Mouse (Mus musculus) hindbrain, embryonic 13.5 days (tissue): ENCODE data around the gene Olfr69. TPM values are rescaled to one million over a fixed set of nuclear protein-coding genes. Genes with fewer than 3 reads are reported as not detected.
"Not testable (repeated sequence)": the region's sequence is repeated elsewhere in the genome, so short reads cannot be mapped to it uniquely, and the experiment has no call there.

Experiments used
- ATAC-seq: fragments of 200-750 bp; cut with Nextera tagmentation; 2 replicates; pipeline ENCODE4 v1.8.0; 2017; ENCODE audit warnings: moderate TSS enrichment; ENCODE audit not compliant: low FRiP score
- H3K27ac ChIP-seq: fragments of 300-500 bp; sonication (generic); 2 replicates; pipeline ENCODE4 v1.5.1; 2015; ENCODE audit warnings: inconsistent platforms, mild to moderate bottlenecking, moderate library complexity
- H3K27me3 ChIP-seq: fragments of 300-500 bp; sonication (generic); 2 replicates; pipeline ENCODE4 v1.6.1; 2015; ENCODE audit warnings: mild to moderate bottlenecking, inconsistent platforms
- H3K36me3 ChIP-seq: fragments of 300-500 bp; sonication (generic); 2 replicates; pipeline ENCODE4 v1.6.1; 2015; ENCODE audit warnings: mild to moderate bottlenecking, inconsistent platforms
- H3K4me1 ChIP-seq: fragments of 300-500 bp; sonication (generic); replicated peaks from 2 replicates; pipeline ENCODE4 v1.6.1; 2015; ENCODE audit warnings: inconsistent platforms
- H3K4me2 ChIP-seq: fragments of 300-500 bp; sonication (generic); 2 replicates; pipeline ENCODE4 v1.6.1; 2015; ENCODE audit warnings: inconsistent platforms, mild to moderate bottlenecking, moderate library complexity
- H3K4me3 ChIP-seq: fragments of 300-500 bp; sonication (generic); 2 replicates; pipeline ENCODE4 v1.5.1; 2015; ENCODE audit warnings: mild to moderate bottlenecking, inconsistent platforms
- H3K9ac ChIP-seq: fragments of 300-500 bp; sonication (generic); 2 replicates; pipeline ENCODE4 v1.6.1; 2015; ENCODE audit warnings: mild to moderate bottlenecking, inconsistent platforms
- H3K9me3 ChIP-seq: fragments of 300-500 bp; sonication (generic); 2 replicates; pipeline ENCODE4 v1.6.1; 2016; ENCODE audit warnings: inconsistent platforms
- WGBS: fragments of 180-500 bp; shearing (Covaris S2); methylation state at CpG from one replicate; pipeline ENCODE4 v1.1.7; 2015; 5-methylcytosine and 5-hydroxymethylcytosine counted together
- polyA plus RNA-seq: library from polyadenylated mRNA; unstranded; fragments of >200 nt; fragmentation: Nextera tagmentation; extraction: Ambion mirVana; gene quantifications from 2 replicates; pipeline ENCODE4 v1.2.1, GENCODE M21; 2015

The Olfr69 gene
- polyA plus RNA-seq, 1 experiment from 2014 or later, result not detected

DNA sequence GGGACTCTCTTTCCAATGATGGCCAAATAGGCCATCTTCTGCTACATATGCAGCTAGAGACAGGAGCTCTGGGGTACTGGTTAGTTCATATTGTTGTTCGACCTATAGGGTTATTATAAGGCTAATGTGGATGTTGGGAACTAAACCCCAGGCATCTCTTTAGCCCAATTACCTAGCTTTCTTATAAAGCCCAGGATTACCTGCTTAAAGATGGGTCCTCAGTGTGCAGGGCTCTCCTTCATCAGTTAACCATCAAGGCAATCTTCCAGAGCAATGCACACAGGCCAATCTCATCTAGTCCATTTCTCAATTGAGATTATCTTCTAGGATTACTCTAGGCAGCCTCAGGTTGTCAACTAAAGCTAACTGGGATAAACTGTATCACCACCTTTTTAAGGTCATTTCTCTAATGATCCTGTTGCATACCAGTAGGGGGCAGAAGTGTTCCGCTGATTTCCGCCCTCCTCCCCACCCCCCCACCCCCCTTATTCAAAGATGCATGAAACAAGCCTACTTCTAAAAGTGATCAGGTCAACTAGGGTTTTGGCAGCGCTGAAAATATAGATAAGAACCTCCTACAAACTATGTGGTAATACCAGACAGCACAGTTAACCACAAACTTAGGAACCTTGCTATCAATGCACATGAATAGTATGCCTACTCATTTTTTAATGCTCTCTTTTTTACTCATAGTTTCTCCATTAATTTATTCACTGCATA is 21.4 kb upstream of the Olfr69 start:
- WGBS, result 20% methylated on average over 4 of the region's 4 CpGs
- no peak overlapping the region for H3K4me2 ChIP-seq
- ATAC-seq, result no peak

DNA sequence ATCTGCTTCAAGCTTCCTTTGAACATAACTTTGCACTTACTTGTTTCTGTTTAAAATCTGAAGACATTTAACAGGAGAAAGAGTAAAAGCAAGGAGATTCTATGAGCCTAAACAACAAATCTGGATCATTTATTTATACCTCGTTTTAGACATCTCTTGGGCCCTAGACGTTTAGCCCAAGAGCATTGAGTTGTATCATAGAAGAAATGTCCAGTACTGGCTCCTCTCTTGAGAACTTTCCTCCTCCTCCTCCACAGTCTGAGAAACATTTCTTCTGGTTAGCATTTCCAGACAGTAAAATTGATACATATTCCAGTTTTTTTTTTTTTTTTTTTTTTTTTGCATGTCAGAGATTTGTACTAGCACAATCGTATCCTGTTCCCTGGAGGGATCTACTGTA is 20.3 kb upstream of the Olfr69 start, which contains the start of gene Olfr67:
Gene Olfr67, minus strand, starts transcription at position 101 of the 400 bp plus-strand sequence.
- no peak within 1 kb of the TSS for H3K4me2 ChIP-seq
- no peaks in the 10 kb centered on the region for H3K27me3 ChIP-seq
- no peak within 1 kb of the TSS for H3K4me3 ChIP-seq
- no peak within 1 kb of the TSS for H3K9ac ChIP-seq
- no peak for ATAC-seq
- H3K9me3 ChIP-seq, result no peaks in the 10 kb centered on the region
- H3K36me3 ChIP-seq, result no peaks in the 10 kb centered on the region
- no peaks in the 10 kb centered on the region for H3K4me1 ChIP-seq
- 81% methylated on average over 3 of the region's 3 CpGs for WGBS
- H3K27ac ChIP-seq, result no peak within 1 kb of the TSS

More for the DNA sequence above, 21.4 kb upstream of the Olfr69 start:
- Histone ChIP-seq H3K9me3 (no peaks in the 10 kb centered on the region), H3K4me1 (no peaks in the 10 kb centered on the region), H3K4me3 (no peak overlapping the region), H3K27ac (no peak overlapping the region), H3K9ac (no peak overlapping the region), H3K27me3 (no peaks in the 10 kb centered on the region), H3K36me3 (no peaks in the 10 kb centered on the region)

DNA sequence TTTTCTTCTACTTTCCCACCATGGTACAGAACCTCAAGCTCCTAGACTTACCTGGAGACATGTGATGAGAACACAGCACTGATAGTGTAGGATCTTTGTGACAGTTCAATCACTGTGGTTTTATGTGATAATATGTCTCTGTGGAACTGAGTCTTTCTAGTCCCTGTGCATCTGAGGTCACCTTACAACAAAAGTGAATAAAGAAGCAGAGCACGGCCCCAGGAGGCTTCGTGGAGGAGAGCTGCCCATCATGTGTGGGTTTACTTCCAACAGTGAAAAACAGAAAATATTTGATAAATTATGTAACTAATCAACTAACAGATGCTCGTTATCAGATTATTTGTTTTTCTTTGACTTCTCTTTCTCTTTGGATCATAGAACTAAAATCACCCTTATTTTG is 8.2 kb upstream of the Olfr69 start, which contains the start of gene Olfr68:
Gene Olfr68, minus strand, starts transcription at position 101 of the 400 bp plus-strand sequence.
- Histone ChIP-seq H3K9me3 (no peaks in the 10 kb centered on the region), H3K27ac (no peak within 1 kb of the TSS), H3K4me2 (no peak within 1 kb of the TSS), H3K4me1 (no peaks in the 10 kb centered on the region), H3K9ac (no peak within 1 kb of the TSS), H3K27me3 (no peaks in the 10 kb centered on the region), H3K4me3 (no peak within 1 kb of the TSS), H3K36me3 (no peaks in the 10 kb centered on the region)
- 84% methylated on average over 3 of the region's 3 CpGs for WGBS
- no peak for ATAC-seq

DNA sequence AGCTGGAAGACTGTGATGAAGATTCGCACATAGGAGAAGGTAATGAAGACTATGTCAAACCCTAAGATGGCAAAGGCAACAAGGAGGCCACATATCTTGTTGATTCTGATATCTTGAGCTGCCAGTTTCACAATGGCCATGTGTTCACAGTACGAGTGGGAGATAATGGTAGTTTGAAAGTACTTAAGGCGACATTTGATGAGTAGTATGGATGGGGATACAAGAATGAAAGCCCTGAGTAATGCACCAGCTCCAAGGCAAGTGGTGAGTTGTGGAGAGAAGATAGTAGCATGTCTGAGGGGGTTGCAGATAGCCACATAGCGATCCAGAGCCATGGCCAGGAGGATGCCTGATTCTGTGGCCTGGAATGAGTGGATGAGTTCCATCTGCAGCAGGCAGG is 6.3 kb upstream of the Olfr69 start:
- not testable (repeated sequence) for H3K36me3 ChIP-seq, H3K9ac ChIP-seq, H3K27me3 ChIP-seq, H3K4me3 ChIP-seq, H3K27ac ChIP-seq, H3K4me1 ChIP-seq, H3K4me2 ChIP-seq, ATAC-seq, H3K9me3 ChIP-seq
- 91% methylated on average over 4 of the region's 4 CpGs for WGBS

DNA sequence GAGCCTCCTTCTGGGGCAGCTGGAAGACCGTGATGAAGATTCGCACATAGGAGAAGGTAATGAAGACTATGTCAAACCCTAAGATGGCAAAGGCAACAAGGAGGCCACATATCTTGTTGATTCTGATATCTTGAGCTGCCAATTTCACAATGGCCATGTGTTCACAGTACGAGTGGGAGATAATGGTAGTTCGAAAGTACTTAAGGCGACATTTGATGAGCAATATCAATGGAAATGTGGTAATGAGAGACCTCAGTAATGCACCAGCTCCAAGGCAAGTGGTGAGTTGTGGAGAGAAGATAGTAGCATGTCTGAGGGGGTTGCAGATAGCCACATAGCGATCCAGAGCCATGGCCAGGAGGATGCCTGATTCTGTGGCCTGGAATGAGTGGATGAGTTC is 3.7 kb downstream of the Olfr69 start:
- not testable (repeated sequence) for H3K9me3 ChIP-seq, ATAC-seq
- 83% methylated on average over 6 of the region's 6 CpGs for WGBS

DNA sequence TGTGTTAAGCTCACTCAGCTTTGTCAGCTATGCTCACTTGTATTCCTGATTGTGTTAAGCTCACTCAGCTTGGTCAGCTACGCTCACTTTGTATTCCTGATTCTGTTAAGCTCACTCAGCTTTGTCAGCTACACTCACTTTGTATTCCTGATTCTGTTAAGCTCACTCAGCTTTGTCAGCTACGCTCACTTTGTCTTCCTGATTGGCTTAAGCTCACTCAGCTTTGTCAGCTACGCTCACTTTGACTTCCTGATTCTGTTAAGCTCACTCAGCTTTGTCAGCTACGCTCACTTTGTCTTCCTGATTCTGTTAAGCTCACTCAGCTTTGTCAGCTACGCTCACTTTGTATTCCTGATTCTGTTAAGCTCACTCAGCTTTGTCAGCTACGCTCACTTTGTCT is 9.2 kb downstream of the Olfr69 start:
- not testable (repeated sequence) for H3K9ac ChIP-seq, H3K4me2 ChIP-seq, ATAC-seq, H3K4me3 ChIP-seq, H3K27me3 ChIP-seq, H3K9me3 ChIP-seq, H3K4me1 ChIP-seq, H3K36me3 ChIP-seq, H3K27ac ChIP-seq
- 91% methylated on average over 6 of the region's 6 CpGs for WGBS

More for the DNA sequence above, 3.7 kb downstream of the Olfr69 start:
- H3K4me3 ChIP-seq, H3K27me3 ChIP-seq, H3K36me3 ChIP-seq, H3K4me2 ChIP-seq, H3K9ac ChIP-seq, H3K4me1 ChIP-seq, H3K27ac ChIP-seq: not testable (repeated sequence)

DNA sequence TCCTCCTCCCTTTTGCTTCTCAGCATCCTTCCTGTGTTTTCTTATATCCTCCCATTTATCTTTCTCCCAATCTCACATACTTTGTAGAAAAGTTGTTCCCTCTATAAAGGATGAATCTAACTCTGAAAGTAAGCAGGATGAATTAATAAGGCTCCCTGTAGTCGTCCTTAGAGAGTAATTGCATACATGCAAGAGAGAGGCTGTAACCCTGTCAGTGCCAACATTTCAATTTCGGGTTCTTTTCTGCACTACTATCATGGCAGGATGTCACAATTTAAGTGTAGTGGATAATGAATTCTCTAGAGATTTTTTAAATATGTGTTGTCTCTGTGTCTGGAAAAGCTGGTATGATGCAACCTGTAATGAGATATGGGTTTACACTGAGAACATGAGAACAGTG is 14.2 kb downstream of the Olfr69 start, which contains the start of gene Olfr630:
Gene Olfr630, minus strand, starts transcription at position 101 of the 400 bp plus-strand sequence.
- no peak within 1 kb of the TSS for H3K27ac ChIP-seq
- WGBS, result 47% methylated on average over 2 of the region's 2 CpGs
- no peak within 1 kb of the TSS for H3K4me3 ChIP-seq
- H3K9ac ChIP-seq, result no peak within 1 kb of the TSS
- no peaks in the 10 kb centered on the region for H3K9me3 ChIP-seq
- no peak within 1 kb of the TSS for H3K4me2 ChIP-seq
- H3K27me3 ChIP-seq, result no peaks in the 10 kb centered on the region
- no peaks in the 10 kb centered on the region for H3K36me3 ChIP-seq
- H3K4me1 ChIP-seq, result no peaks in the 10 kb centered on the region
- no peak for ATAC-seq

DNA sequence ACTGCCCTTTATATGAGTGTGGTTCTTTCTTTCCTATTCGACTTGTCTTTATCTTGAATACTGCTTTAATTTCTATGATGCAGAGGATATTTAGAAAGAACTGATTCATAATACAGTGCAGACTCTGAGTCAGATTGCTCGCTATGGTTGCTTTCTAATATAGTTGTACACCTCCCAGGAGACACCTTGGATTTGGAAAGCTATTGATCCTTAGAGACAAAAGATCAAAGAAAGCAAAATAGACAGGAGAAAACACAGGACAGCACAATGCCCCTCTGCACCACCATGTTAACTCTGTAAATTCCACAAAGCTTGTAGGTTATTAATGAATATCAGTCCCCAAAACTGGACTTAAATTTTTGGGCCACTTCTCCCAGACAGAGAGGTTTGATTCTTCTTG is 26.6 kb downstream of the Olfr69 start, which contains the start of gene Olfr629:
Gene Olfr629, minus strand, starts transcription at position 101 of the 400 bp plus-strand sequence.
- Histone ChIP-seq H3K9ac (no peak within 1 kb of the TSS), H3K27me3 (no peaks in the 10 kb centered on the region), H3K27ac (no peak within 1 kb of the TSS), H3K36me3 (no peaks in the 10 kb centered on the region), H3K4me3 (no peak within 1 kb of the TSS), H3K4me2 (no peak within 1 kb of the TSS), H3K9me3 (no peaks in the 10 kb centered on the region), H3K4me1 (no peaks in the 10 kb centered on the region)
- ATAC-seq, result no peak
- 76% methylated on average over 2 of the region's 2 CpGs for WGBS

DNA sequence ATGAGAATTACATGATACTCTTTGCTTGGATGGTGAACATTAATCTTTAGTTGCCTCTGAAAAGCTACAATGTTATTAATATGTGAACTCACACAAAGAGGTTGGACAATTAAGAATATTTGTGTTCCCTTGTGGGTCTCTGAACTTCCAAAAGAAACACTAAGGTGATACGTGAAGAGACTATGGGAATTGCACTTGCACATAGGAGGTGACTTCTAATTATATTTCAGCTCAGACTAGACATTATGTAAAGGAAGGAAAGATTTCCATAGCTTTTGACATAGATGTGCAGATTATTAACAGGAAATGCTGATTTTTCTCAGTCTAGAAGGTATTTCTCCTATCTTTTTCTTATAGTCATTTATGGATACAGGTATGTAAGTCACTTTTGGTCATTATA is 41.3 kb downstream of the Olfr69 start, which contains the start of gene Olfr628:
Gene Olfr628, plus strand, starts transcription at position 301 of the 400 bp plus-strand sequence.
- no peak for ATAC-seq
- H3K4me1 ChIP-seq, result no peaks in the 10 kb centered on the region
- H3K9ac ChIP-seq, result no peak within 1 kb of the TSS
- H3K27me3 ChIP-seq, result no peaks in the 10 kb centered on the region
- no peak within 1 kb of the TSS for H3K4me3 ChIP-seq
- H3K27ac ChIP-seq, result no peak within 1 kb of the TSS
- H3K36me3 ChIP-seq, result no peaks in the 10 kb centered on the region
- no peaks in the 10 kb centered on the region for H3K9me3 ChIP-seq
- H3K4me2 ChIP-seq, result no peak within 1 kb of the TSS
- WGBS, result 86% methylated on average over 1 of the region's 1 CpGs

DNA sequence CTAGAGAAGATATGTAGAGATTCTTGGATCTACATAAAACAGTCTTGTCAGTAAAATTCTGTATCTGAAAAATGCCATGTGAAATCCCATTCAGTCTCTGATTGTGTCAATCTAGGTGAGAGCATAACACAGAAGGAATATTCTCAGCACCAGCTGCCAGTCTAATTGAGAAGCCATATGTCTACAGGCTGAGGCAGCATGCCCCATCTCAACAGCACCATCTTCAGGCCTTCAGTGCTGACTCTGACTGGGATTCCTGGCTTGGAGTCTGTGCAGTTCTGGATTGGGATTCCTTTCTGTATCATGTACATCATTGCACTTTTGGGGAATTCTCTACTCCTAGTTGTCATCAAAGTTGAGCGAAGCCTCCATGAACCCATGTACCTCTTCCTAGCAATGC is 55.0 kb downstream of the Olfr69 start:
- not testable (repeated sequence) for H3K36me3 ChIP-seq, H3K4me1 ChIP-seq, H3K4me3 ChIP-seq, H3K9me3 ChIP-seq, H3K9ac ChIP-seq, H3K27me3 ChIP-seq, H3K4me2 ChIP-seq, ATAC-seq, H3K27ac ChIP-seq
- WGBS, result 94% methylated on average over 1 of the region's 1 CpGs

Other genes with a start within 250 kb of the Olfr69 start
- not detected in 2 replicates for gene Olfr612, start 228.9 kb downstream of the Olfr69 start, polyA plus RNA-seq
- gene Olfr613, start 223.5 kb downstream of the Olfr69 start, polyA plus RNA-seq, result not detected in 2 replicates
- gene Olfr615, start 215.5 kb downstream of the Olfr69 start, polyA plus RNA-seq, result not detected in 2 replicates
- not detected in 2 replicates for gene Olfr616, start 202.5 kb downstream of the Olfr69 start, polyA plus RNA-seq
- gene Olfr617, start 198.5 kb downstream of the Olfr69 start, polyA plus RNA-seq, result not detected in 2 replicates
- 0.21 TPM in 1 of 2 replicates, not detected in the other for gene Olfr618, start 181.5 kb downstream of the Olfr69 start, polyA plus RNA-seq
- gene Olfr619, start 171.0 kb downstream of the Olfr69 start, polyA plus RNA-seq, result not detected in 2 replicates
- gene Olfr620, start 159.1 kb downstream of the Olfr69 start, polyA plus RNA-seq, result not detected in 2 replicates
- not detected in 2 replicates for gene Olfr622, start 128.9 kb downstream of the Olfr69 start, polyA plus RNA-seq
- not detected in 2 replicates for gene Olfr623, start 107.9 kb downstream of the Olfr69 start, polyA plus RNA-seq
- 0.03 TPM in 1 of 2 replicates, not detected in the other for gene Olfr624, start 100.4 kb downstream of the Olfr69 start, polyA plus RNA-seq
- gene Olfr625-ps1, start 88.9 kb downstream of the Olfr69 start, polyA plus RNA-seq, result not detected in 2 replicates
- gene Olfr243, start 56.9 kb downstream of the Olfr69 start, polyA plus RNA-seq, result not detected in 2 replicates
- gene Olfr628, start 41.2 kb downstream of the Olfr69 start, polyA plus RNA-seq, result not detected in 2 replicates
- not detected in 2 replicates for gene Olfr629, start 26.7 kb downstream of the Olfr69 start, polyA plus RNA-seq
- gene Olfr630, start 14.3 kb downstream of the Olfr69 start, polyA plus RNA-seq, result not detected in 2 replicates
- not detected in 2 replicates for gene Olfr68, start 8.1 kb upstream of the Olfr69 start, polyA plus RNA-seq
- gene Olfr67, start 20.2 kb upstream of the Olfr69 start, polyA plus RNA-seq, result not detected in 2 replicates
- 996 and 1,160 TPM in 2 replicates for gene Hbb-bt, start 42.4 kb upstream of the Olfr69 start, polyA plus RNA-seq
- 2,000 and 2,305 TPM in 2 replicates for gene Hbb-bs, start 56.5 kb upstream of the Olfr69 start, polyA plus RNA-seq
- not detected in 2 replicates for gene Hbb-bh2, start 68.9 kb upstream of the Olfr69 start, polyA plus RNA-seq
- 43.8 and 70.4 TPM in 2 replicates for gene Hbb-bh1, start 71.6 kb upstream of the Olfr69 start, polyA plus RNA-seq
- 4,283 and 4,441 TPM in 2 replicates for gene Hbb-y, start 81.6 kb upstream of the Olfr69 start, polyA plus RNA-seq
- not detected in 2 replicates for gene Olfr66, start 114.7 kb upstream of the Olfr69 start, polyA plus RNA-seq
- not detected in 2 replicates for gene Olfr64, start 122.9 kb upstream of the Olfr69 start, polyA plus RNA-seq
- not detected in 2 replicates for gene Olfr65, start 131.9 kb upstream of the Olfr69 start, polyA plus RNA-seq
- not detected in 2 replicates for gene Olfr631, start 157.2 kb upstream of the Olfr69 start, polyA plus RNA-seq
- gene Olfr632, start 162.8 kb upstream of the Olfr69 start, polyA plus RNA-seq, result not detected in 2 replicates
- gene Olfr633, start 172.8 kb upstream of the Olfr69 start, polyA plus RNA-seq, result not detected in 2 replicates
- gene Olfr635, start 199.6 kb upstream of the Olfr69 start, polyA plus RNA-seq, result not detected in 2 replicates
- gene Olfr638, start 227.2 kb upstream of the Olfr69 start, polyA plus RNA-seq, result not detected in 2 replicates
- gene Olfr639, start 245.7 kb upstream of the Olfr69 start, polyA plus RNA-seq, result 0.05 TPM in 1 of 2 replicates, not detected in the other